Mouse (Mus musculus) CD4-positive, CD25-positive, alpha-beta regulatory T cell, adult 4 months (primary cell): ENCODE results near the gene B230219D22Rik. TPM values are rescaled to one million over a fixed set of nuclear protein-coding genes. Genes with fewer than 3 reads are reported as not detected.
A peak's percentile ranks its signal among the peaks of the same experiment; 100 is the strongest.
"Not testable (repeated sequence)": the region's sequence is repeated elsewhere in the genome, so short reads cannot be mapped to it uniquely, and the experiment has no call there.

Experiments
- ATAC-seq: one replicate; pipeline ENCODE4 v1.8.0; 2017
- polyA plus RNA-seq, 2 experiments: library from polyadenylated mRNA; unstranded; fragments of 100-300 nt; shearing (Covaris generic); gene quantifications; one replicate each; pipeline ENCODE4 v1.2.1; 2017

The B230219D22Rik gene
- polyA plus RNA-seq = 10 to 100 TPM; 12.8 to 14.2 TPM

- peak; percentile 91 for ATAC-seq
Measured at GRCm38 (mm10) chr13:55692535-55693242, at the start of gene B230219D22Rik. B230219D22Rik (plus strand) TSS chr13:55693124.

GRCm38 (mm10) chr13:55644525-55644924 is 48.4 kb upstream of the B230219D22Rik start:
- ATAC-seq = peak; percentile 71

- ATAC-seq = no peak
Measured at GRCm38 (mm10) chr13:55650098-55650497, 42.8 kb upstream of the B230219D22Rik start.

GRCm38 (mm10) chr13:55650980-55651379 is 41.9 kb upstream of the B230219D22Rik start:
- ATAC-seq = no peak

GRCm38 (mm10) chr13:55668550-55668949 is 24.4 kb upstream of the B230219D22Rik start:
- ATAC-seq = no peak

GRCm38 (mm10) chr13:55672711-55673110 is 20.2 kb upstream of the B230219D22Rik start:
- ATAC-seq = peak; percentile 90

- ATAC-seq = no peak
Measured at GRCm38 (mm10) chr13:55677364-55677763, 15.6 kb upstream of the B230219D22Rik start.

- ATAC-seq = no peak
Measured at GRCm38 (mm10) chr13:55682201-55682600, 10.7 kb upstream of the B230219D22Rik start.

GRCm38 (mm10) chr13:55683581-55683980 is 9.3 kb upstream of the B230219D22Rik start:
- no peak for ATAC-seq

GRCm38 (mm10) chr13:55686107-55686633 is 6.8 kb upstream of the B230219D22Rik start:
- no peak for ATAC-seq

- no peak for ATAC-seq
Measured at GRCm38 (mm10) chr13:55687927-55688602, 4.9 kb upstream of the B230219D22Rik start.

GRCm38 (mm10) chr13:55693243-55693721 is 358 bp downstream of the B230219D22Rik start:
- ATAC-seq = peak; percentile 68

- no peak for ATAC-seq
Measured at GRCm38 (mm10) chr13:55694110-55694509, 1.2 kb downstream of the B230219D22Rik start.

GRCm38 (mm10) chr13:55695989-55696388 is 3.1 kb downstream of the B230219D22Rik start:
- not testable (repeated sequence) for ATAC-seq

- ATAC-seq = no peak
Measured at GRCm38 (mm10) chr13:55704301-55704700, 11.4 kb downstream of the B230219D22Rik start.

- no peak for ATAC-seq
Measured at GRCm38 (mm10) chr13:55712846-55713245, 19.9 kb downstream of the B230219D22Rik start.

- ATAC-seq = peak; percentile 83
Measured at GRCm38 (mm10) chr13:55714501-55715166, 21.7 kb downstream of the B230219D22Rik start, which contains the start of gene Txndc15. Txndc15 (plus strand) TSS chr13:55714650.

- no peak for ATAC-seq
Measured at GRCm38 (mm10) chr13:55715167-55715512, 22.2 kb downstream of the B230219D22Rik start.

GRCm38 (mm10) chr13:55715908-55716510 is 23.1 kb downstream of the B230219D22Rik start:
- ATAC-seq = no peak

- no peak for ATAC-seq
Measured at GRCm38 (mm10) chr13:55721516-55721915, 28.6 kb downstream of the B230219D22Rik start.

- ATAC-seq = no peak
Measured at GRCm38 (mm10) chr13:55721995-55722394, 29.1 kb downstream of the B230219D22Rik start.

- ATAC-seq = no peak
Measured at GRCm38 (mm10) chr13:55726598-55727119, 33.7 kb downstream of the B230219D22Rik start.
